Mouse (Mus musculus): Measurements from ENCODE around the gene Hlcs. TPM values are rescaled to one million over a fixed set of nuclear protein-coding genes. Genes with fewer than 3 reads are reported as not detected.
A peak's percentile ranks its signal among the peaks of the same experiment; 100 is the strongest.

The Hlcs gene
- total RNA-seq, 2 experiments from 2014 or later: 15.7 to 16.1 TPM

DNA sequence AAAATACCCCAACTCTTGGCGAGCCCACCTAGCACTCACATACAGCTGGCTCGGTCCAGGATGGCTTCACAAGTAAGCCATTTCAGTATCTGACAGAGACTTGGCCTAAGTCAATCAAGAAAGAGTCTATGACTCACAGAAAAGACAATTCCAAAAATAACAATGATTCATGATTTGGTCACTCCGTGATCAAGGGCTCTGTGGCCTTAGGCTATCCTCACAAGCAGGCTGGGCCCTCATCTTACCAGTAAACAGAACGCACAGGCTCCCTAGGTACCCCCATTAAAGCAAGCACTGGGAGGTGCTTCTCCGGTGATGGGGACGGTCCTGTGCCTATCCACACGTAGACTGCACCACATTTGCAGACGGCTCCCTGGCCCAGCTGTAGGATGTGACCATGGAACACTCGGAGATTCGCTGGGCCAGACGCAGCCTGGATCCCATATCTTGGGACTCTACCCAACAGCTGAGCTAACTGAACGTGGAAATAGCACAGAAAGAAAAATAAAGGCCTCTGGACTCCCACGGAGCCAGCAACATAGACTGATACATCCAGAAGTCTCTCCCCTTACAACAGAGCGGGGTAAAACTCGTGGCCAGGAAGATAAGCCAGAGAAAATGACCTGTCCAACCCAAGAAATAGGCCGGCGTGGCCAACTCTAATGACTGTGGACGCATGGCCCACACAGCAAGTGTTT is 84.4 kb downstream of the Hlcs start:
- intact Hi-C loops (cut with DNase I): no loop called here

GRCm38 (mm10) chr16:94227328-94228018 is 85.9 kb downstream of the Hlcs start:
- DNase-seq (ENCODE audit: low spot score in 2 of 2): peak in 1 of 2 experiments; percentile 50
- intact Hi-C loops (cut with DNase I): no loop called here

More for the DNA sequence above, 84.4 kb downstream of the Hlcs start:
- no peak for DNase-seq (ENCODE audit: low spot score in 2 of 2)

GRCm38 (mm10) chr16:94223363-94223720 is 90.0 kb downstream of the Hlcs start:
- intact Hi-C loops (cut with DNase I): no loop called here
- no peak for DNase-seq (ENCODE audit: low spot score in 2 of 2)

- intact Hi-C loops (cut with DNase I): no loop called here
Measured at GRCm38 (mm10) chr16:94222646-94223362, 90.6 kb downstream of the Hlcs start.

DNA sequence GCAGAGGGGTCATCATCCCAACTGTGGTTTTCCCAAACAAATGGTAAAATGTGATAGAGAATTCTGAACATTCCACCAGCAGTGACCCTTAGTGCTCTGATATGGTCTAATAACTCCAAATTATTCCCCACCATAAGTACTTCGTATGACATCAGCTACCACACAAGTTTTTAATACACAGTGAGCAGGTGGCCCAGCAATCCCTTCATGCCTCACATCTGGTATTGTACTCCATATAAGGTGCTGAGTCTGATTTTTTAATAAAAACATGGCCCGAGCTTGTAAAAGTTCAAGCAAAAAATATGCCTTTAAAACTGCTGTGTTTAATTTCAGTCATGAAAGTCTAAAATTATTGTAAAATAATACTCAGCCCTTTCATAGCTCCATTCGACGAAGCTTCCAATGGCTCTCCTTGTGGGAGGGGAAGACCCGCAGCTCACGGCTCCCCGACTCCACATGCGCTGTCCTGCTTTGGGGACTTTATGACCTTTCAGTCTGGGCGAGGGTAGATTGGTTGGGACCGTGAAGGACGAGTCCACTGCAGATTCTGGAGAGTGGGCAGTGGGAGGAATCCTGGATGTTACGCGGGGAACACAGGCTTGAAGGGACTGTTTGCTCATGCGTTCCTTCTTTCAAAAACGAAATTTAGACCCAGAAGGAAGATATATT is 102.5 kb downstream of the Hlcs start:
- intact Hi-C loops (cut with DNase I): no loop called here
- DNase-seq (ENCODE audit: low spot score in 2 of 2): no peak

More at GRCm38 (mm10) chr16:94222646-94223362, 90.6 kb downstream of the Hlcs start:
- DNase-seq (ENCODE audit: low spot score in 2 of 2): no peak

DNA sequence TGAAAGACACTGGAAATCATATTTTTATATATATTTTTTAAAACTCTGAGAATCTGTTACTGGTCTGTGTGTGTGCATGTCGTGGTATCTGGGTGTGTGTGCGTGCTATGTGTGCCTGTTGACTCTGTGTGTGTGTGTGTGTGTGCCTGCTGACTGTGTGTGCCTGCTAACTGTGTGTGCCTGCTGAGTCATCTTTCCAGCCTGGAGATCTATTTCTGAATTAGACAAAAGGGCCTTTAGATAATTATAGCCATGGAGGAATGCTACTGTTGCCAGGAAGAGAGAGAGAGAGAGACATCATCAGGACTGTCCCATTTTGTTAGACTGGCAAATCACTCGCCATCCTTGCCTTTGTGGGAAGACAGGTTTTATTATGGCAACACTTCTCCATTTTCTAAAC is 103.7 kb downstream of the Hlcs start:
- DNase-seq (ENCODE audit: low spot score in 2 of 2): peak; percentile 56 to 92
- intact Hi-C loops (cut with DNase I): loop anchor here (5.0 kb wide), 2 partner anchors 43 to 103 kb away; partner anchors contain the start of gene Hlcs

- DNase-seq (ENCODE audit: low spot score in 2 of 2): peak; percentile 40 to 76
- intact Hi-C loops (cut with DNase I): loop anchor here (5.0 kb wide), 2 partner anchors 43 to 103 kb away; partner anchors contain the start of gene Hlcs
Measured at GRCm38 (mm10) chr16:94208826-94209225, 104.5 kb downstream of the Hlcs start.

DNA sequence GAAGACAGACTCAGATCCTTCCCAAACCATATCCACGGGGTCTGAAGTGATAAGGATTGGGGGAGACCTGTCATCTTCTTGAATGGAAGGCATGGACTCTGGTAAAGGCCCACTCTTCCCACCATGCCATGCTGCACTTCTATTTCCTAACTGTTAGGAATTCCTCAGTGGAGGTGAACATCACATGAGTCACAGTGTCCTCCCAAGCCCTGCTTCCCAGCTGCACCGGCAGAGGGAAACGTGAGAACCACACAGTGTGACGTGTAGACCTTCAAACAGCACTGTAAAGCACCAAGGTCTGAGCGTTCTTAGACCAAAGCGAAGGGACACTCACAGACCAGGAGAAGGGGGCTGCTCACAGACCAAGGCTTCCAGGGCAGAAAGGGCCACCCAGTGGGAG is 105.2 kb downstream of the Hlcs start:
- peak in 1 of 2 experiments; percentile 50 for DNase-seq (ENCODE audit: low spot score in 2 of 2)

GRCm38 (mm10) chr16:94205528-94206484 is 107.6 kb downstream of the Hlcs start:
- peak; percentile 24 to 30 for DNase-seq (ENCODE audit: low spot score in 2 of 2)
- intact Hi-C loops (cut with DNase I): loop anchor here (5.0 kb wide), 2 partner anchors 46 to 106 kb away; partner anchors contain the start of gene Hlcs

More for the DNA sequence above, 105.2 kb downstream of the Hlcs start:
- intact Hi-C loops (cut with DNase I): loop anchor here (5.0 kb wide), 2 partner anchors 44 to 104 kb away; partner anchors contain the start of gene Hlcs

DNA sequence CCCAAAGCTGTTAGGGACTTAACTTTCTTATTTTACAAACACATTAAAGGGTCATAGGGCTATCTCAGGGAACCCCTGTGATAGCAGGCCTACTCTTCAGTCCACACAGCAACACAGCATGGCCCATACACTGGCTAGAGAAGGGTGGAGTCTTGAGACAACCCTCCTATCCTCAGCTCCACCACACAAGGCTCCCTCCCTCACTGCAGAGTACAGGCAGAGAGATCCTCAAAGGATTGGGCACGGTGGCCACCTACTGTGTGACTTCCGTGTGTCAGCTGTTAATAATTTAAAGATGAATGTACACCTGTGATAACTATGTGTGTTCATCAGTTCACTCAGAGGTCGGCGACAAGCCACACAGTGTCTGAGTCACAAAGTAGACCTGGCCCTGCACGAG is 112.0 kb downstream of the Hlcs start:
- DNase-seq (ENCODE audit: low spot score in 2 of 2): no peak
- intact Hi-C loops (cut with DNase I): no loop called here

- intact Hi-C loops (cut with DNase I): no loop called here
- no peak for DNase-seq (ENCODE audit: low spot score in 2 of 2)
Measured at GRCm38 (mm10) chr16:94195913-94196312, 117.5 kb downstream of the Hlcs start.

GRCm38 (mm10) chr16:94191379-94192315 is 121.7 kb downstream of the Hlcs start:
- no peak for DNase-seq (ENCODE audit: low spot score in 2 of 2)
- intact Hi-C loops (cut with DNase I): no loop called here

DNA sequence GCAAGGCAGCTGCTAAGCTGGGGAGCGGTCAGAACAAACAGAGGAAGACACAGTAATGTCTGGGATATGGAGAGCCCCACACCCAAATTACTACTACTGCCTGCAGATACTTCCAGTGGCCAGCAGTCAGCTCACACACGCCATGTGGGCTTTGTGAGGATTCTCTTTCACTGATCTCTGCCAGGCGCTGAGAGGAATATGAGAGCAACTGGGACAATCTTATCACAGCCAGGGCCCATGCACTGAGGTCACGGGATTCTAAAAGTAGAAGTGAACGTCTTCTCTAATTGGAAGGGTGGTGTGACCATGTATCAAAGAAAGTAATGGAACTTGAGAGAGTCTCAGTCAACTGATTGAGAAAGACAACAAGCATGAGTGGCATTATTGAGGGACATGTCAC is 123.1 kb downstream of the Hlcs start:
- no peak for DNase-seq (ENCODE audit: low spot score in 2 of 2)
- intact Hi-C loops (cut with DNase I): no loop called here

GRCm38 (mm10) chr16:94186526-94186925 is 126.8 kb downstream of the Hlcs start:
- intact Hi-C loops (cut with DNase I): no loop called here

GRCm38 (mm10) chr16:94185430-94185829 is 127.9 kb downstream of the Hlcs start:
- intact Hi-C loops (cut with DNase I): no loop called here

More at GRCm38 (mm10) chr16:94186526-94186925, 126.8 kb downstream of the Hlcs start:
- no peak for DNase-seq (ENCODE audit: low spot score in 2 of 2)

DNA sequence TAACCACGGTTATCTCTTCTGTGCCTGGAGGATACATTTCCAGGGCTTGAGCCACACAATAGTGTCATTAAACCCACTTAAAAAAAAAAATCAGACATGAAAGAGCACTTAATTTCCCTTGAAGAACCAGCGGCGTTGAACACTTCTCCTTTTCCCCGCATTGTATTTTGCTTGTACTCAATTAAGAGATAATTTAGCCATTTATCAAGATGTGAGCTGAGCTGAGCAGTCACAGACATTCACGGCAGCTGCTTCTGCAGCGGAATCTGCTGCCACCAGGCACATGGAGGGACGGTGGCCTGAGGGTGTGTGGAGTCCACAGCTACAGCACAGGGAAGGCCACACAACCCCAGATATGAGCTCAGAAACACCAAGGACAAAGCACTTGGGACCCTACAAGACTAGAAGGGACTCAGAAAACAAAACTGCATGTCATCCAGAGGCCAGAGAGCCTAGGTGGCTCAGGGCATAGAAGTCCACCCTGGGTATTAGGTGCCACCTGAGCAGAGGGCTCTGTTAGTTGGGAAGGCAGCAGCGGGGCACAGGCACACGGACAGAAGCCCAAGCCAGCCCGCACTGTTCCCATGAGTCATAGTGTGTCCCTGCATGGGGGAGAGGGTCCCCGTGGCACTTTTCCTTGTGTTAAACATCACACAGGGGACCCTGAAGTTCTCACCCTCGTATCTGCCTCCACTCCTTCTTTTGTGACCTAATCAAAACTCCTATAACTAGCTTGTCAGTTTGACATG is 133.1 kb downstream of the Hlcs start:
- intact Hi-C loops (cut with DNase I): no loop called here
- no peak for DNase-seq (ENCODE audit: low spot score in 2 of 2)

More at GRCm38 (mm10) chr16:94185430-94185829, 127.9 kb downstream of the Hlcs start:
- DNase-seq (ENCODE audit: low spot score in 2 of 2): no peak

All from left cerebral cortex, postnatal 25 days (tissue).